Mouse (Mus musculus) bone marrow macrophage, adult 2 months (primary cell): ENCODE data around the gene Arid1b.

ENCODE experiments used
- CTCF ChIP-seq: IDR thresholded peaks from 2 replicates; pipeline ENCODE4 v1.5.1; 2012; ENCODE audit warnings: low read depth, mild to moderate bottlenecking, low read length, moderate library complexity
- POLR2A ChIP-seq: IDR thresholded peaks from 2 replicates; pipeline ENCODE4 v1.6.1; 2012; ENCODE audit warnings: mild to moderate bottlenecking, low read depth, low read length, borderline replicate concordance

DNA sequence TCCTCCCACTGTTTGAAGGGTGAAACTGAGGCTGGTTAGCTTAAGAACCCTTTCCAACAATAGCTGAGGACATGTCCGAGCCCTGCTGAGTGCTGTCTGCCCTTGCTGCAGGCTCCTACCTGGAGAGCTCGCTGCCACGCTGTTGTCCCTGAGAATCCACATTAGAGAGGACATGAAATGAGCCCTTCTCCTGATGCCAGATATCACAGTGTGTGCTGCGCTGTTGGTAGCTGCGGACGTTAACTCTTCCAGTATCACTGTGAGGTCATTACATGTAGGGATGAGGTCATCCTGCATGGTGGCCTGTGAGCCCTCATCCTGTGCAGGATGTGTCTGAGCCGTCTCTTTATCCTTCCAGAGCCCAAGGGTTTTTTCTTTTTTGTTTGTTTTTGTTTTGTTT lies 235.9 kb downstream of the Arid1b start:
- TF ChIP-seq CTCF (no peak), POLR2A (no peak)
